Mouse (Mus musculus) liver (tissue): ENCODE results near the gene Llgl2.
"Not testable (repeated sequence)": the region's sequence is repeated elsewhere in the genome, so short reads cannot be mapped to it uniquely, and the experiment has no call there.

ENCODE experiments used
- DNase-seq: peaks from one replicate; pipeline ENCODE4 v3.0.0-alpha.2; 2020; ENCODE audit warnings: mixed read lengths

The Llgl2 gene

GRCm38 (mm10) chr11:115836656-115837395 is 13.0 kb downstream of the Llgl2 start:
- no peak for DNase-seq

- DNase-seq = no peak
Measured at GRCm38 (mm10) chr11:115837606-115838345, 13.9 kb downstream of the Llgl2 start.

DNA sequence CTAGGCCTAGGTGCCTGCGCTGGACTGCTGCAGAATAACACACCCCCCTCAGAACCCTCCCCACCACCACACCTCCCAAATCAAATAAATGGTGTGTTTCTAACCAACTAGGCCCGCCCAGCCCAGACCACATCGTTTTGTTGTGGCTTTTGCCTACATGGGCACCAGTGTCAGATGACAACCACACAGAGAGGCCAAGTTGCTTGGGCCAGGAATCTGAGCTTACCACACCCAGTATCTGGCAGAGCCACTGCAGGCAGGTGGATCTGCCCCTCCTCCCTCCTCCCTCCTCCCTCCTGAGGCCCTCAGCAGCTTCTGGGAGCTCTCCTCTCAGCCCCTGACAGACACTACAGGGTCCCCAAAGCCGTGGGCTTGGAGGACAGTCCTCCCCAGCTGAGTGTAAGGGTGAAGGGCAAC is 15.1 kb downstream of the Llgl2 start:
- peak; percentile 57 for DNase-seq

- DNase-seq = no peak
Measured at GRCm38 (mm10) chr11:115839732-115840131, 15.9 kb downstream of the Llgl2 start.

DNA sequence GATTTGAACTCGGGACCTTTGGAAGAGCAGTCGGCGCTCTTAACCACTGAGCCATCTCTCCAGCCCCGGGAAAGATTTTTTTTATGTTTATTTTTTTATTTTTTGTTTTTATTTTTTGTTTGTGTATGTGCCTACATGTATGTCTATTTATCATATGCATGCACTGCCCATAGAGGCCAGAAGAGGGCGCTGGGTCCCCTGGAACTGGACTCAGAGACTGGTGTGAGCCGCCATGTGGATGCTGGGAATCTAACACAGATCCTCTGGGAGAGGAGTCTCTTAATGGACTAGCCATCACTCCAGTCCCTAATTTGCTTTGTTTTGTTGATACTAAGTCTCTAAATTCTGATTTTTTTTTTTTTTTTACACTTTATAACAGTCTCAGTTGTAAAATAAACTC is 17.2 kb downstream of the Llgl2 start:
- DNase-seq = no peak

- peak; percentile 90 for DNase-seq
Measured at GRCm38 (mm10) chr11:115841961-115842550, 18.2 kb downstream of the Llgl2 start.

DNA sequence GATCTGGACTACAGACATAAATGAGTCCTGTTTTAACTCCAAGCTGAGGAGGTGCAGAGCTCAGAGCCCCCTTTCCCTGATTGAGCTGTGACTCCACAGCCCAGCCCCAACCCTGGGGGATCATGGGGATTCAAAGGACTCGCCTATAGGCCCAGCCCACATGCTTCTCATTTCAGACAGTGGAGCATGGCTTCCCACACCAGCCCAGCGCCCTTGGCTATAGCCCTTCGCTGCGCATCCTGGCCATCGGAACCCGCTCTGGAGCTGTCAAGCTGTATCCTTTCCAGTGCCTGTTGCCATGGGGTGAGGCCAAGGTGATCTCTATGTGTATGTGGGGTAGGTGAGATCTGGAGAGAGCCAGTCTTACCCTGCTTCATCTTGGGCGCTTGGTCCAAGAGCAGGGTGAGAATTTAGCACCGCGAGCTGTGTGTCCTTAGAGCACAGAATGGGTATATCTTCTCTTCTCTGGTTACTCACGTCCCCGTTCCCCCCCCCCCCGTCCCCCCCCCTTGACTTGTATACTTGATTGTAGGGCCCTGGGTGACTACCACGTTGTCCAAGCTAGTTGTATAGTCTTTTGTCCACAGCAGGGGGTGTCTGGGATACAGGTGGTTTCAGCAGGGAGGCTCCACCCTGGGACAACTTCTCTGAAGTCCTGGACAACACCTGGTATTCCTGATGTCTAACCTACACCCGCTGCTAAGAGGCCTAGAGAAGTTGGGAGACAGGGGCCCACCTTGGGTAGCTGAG is 19.5 kb downstream of the Llgl2 start:
- DNase-seq = no peak

GRCm38 (mm10) chr11:115843891-115844239 is 20.0 kb downstream of the Llgl2 start:
- DNase-seq = no peak

DNA sequence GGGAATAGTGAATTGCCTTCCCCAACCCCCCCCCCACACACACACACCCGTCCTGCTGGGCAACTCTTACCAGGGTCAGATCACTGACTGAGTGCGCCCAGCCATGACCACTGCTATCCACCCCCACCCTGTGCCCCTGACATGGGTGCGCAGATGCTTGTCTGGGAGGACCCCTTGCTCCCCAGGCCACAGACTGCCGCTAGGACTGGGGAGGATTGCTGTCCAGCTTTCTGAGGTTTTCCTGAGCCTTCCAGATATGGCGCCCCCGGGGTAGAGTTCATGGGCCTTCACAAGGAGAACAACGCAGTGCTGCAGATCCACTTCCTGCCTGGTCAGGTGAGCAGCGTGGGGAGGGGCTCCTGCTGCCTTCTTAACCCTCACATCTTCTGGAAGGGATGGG is 20.4 kb downstream of the Llgl2 start:
- DNase-seq = no peak

GRCm38 (mm10) chr11:115845819-115846218 is 22.0 kb downstream of the Llgl2 start:
- DNase-seq = no peak

GRCm38 (mm10) chr11:115854674-115855073 is 30.8 kb downstream of the Llgl2 start:
- DNase-seq = no peak

DNA sequence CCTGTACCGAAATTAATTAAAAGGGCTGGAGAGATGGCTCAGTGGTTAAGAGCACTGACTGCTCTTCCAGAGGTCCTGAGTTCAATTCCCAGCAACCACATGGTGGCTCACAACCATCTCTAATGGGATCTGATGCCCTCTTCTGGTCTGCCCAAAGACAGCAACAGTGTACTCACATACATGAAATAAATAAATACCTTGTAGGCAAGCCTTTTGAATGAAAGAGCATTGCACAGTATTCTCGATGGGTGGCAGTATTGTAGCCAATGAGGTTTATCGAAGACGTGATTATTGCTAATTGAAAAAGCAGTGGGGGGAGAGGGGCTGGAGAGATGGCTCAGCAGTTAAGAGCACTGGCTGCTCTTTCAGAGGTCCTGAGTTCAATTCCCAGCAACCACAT is 33.3 kb downstream of the Llgl2 start:
- not testable (repeated sequence) for DNase-seq

DNA sequence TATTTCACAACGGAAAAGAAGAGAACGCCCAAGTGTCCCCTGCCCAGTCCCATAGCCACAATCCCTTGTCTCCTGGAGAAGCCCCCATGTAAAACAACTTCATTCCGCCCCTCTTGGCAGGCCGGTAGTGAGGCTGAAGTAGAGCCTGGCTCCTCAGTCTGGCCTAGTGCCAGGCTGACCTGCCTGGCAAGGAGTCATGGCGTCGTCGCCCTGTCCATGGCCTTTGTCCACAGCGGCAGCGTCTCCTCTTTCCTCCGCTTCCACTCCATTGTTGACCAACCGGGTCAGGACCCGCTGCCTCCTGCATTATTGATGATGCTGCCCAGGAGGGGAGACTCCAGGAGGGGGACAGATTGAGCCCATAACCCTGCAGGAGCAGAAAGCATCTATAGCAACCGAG is 34.1 kb downstream of the Llgl2 start:
- DNase-seq = no peak

- no peak for DNase-seq
Measured at GRCm38 (mm10) chr11:115858354-115858753, 34.5 kb downstream of the Llgl2 start, which contains the start of gene Myo15b. Gene Myo15b, plus strand, starts transcription at chr11:115858406.

DNA sequence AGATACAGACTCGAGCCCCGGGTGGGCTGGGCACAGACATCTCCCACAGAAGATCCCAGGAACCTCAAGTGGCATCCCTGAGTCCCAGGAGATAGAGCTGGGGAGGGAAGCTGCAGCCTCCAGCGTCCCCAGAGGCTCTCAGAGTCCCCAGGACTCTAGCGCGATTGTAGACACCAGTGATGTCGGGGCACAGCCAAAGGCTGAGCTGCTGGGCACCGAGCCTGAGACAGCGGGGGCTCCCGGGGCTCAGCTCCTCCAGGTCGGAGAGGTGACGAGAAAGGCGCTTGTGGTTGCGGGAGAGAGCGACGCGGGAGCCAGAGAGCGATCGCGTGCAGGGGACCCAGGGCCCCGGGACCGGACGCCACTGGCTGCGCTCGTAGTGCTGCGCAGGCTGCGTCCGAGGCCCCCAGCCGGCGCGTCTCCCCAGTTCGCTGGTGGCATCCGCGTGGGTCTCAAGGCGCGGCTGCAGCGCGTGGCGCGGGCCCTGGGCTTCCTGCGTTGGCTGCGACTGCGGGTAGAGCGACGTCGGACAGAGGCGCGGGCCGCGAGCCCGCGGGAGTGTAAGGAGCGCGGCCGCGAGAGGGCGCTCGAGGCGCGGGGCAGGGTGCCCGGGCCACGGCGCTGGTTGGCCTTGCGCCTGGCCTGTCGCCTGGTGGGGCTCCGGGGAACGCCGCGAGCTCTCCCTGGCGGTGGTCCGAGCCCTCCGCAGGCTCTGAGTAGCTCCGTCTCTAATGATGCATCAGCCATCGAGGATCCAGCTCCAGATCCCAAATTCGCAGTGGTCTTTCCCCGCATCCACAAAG is 35.5 kb downstream of the Llgl2 start:
- DNase-seq = peak; percentile 87

GRCm38 (mm10) chr11:115863895-115864294 is 40.0 kb downstream of the Llgl2 start:
- DNase-seq = no peak

DNA sequence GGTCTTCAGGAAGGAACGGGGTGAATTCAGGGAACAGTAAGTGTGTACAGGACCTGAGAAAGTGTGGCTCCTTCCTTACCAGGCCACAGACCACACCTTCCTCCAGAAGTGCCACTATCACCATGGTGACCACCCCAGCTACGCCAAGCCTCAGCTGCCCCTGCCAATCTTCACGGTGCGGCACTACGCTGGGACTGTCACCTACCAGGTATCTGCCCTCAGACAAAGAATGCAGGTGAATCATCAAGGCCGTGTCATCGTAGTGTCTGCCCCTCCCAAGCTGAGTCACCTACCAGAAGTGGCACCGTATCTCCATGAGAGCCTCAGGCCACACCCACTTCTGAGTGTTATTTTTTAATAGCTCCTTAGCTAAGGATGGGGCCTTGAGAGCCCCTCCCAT is 45.5 kb downstream of the Llgl2 start:
- peak; percentile 55 for DNase-seq

GRCm38 (mm10) chr11:115872437-115872836 is 48.6 kb downstream of the Llgl2 start:
- DNase-seq = no peak

GRCm38 (mm10) chr11:115875935-115876334 is 52.1 kb downstream of the Llgl2 start:
- DNase-seq = no peak

- no peak for DNase-seq
Measured at GRCm38 (mm10) chr11:115876438-115876837, 52.6 kb downstream of the Llgl2 start.

GRCm38 (mm10) chr11:115877174-115877755 is 53.4 kb downstream of the Llgl2 start:
- no peak for DNase-seq

- DNase-seq = no peak
Measured at GRCm38 (mm10) chr11:115878071-115878470, 54.2 kb downstream of the Llgl2 start.
